Mouse (Mus musculus) granulocyte monocyte progenitor cell, adult 5-6 weeks (primary cell): ENCODE data around the gene Rapsn. TPM values are rescaled to one million over a fixed set of nuclear protein-coding genes. Genes with fewer than 3 reads are reported as not detected.

ENCODE experiments used
- ATAC-seq: replicated peaks from 2 replicates; pipeline ENCODE4 v1.8.0; 2016; ENCODE audit warnings: mild to moderate bottlenecking, moderate TSS enrichment, inconsistent platforms; ENCODE audit not compliant: poor library complexity, severe bottlenecking
- total RNA-seq, 2 experiments: library from RNA; stranded (forward) in 1 of 2; stranded (reverse) in 1 of 2; fragments of 200-712, 200-1000 nt in 1 of 2; fragments of >200 nt in 1 of 2; fragmentation: Nextera tagmentation in 1 of 2; gene quantifications; 2 replicates each; pipeline ENCODE4 v1.2.3; 2014 to 2017

Rapsn gene
- total RNA-seq, 2 experiments from 2014 or later = 1.5 TPM; not detected in 1

GRCm38 (mm10) chr2:91078314-91079025 is 43.0 kb downstream of the Rapsn start:
- ATAC-seq = peak; percentile 16

GRCm38 (mm10) chr2:91079026-91079384 is 43.6 kb downstream of the Rapsn start:
- no peak for ATAC-seq

GRCm38 (mm10) chr2:91080784-91081513 is 45.5 kb downstream of the Rapsn start:
- peak; percentile 48 for ATAC-seq

- ATAC-seq = no peak
These were observed 46.6 kb downstream of the Rapsn start, which contains the start of gene Spi1 for GRCm38 (mm10) chr2:91081775-91082695. Spi1 (plus strand) TSS chr2:91082390.

GRCm38 (mm10) chr2:91082844-91083243 is 47.4 kb downstream of the Rapsn start:
- peak; percentile 60 for ATAC-seq

- peak; percentile 3 for ATAC-seq
These were observed 48.0 kb downstream of the Rapsn start for GRCm38 (mm10) chr2:91083366-91083940.

GRCm38 (mm10) chr2:91084179-91084820 is 48.9 kb downstream of the Rapsn start:
- ATAC-seq = peak; percentile 17

GRCm38 (mm10) chr2:91085494-91086391 is 50.3 kb downstream of the Rapsn start:
- ATAC-seq = no peak

GRCm38 (mm10) chr2:91086392-91087237 is 51.2 kb downstream of the Rapsn start:
- ATAC-seq = peak; percentile 41

- ATAC-seq = peak; percentile 10
These were observed 52.0 kb downstream of the Rapsn start for GRCm38 (mm10) chr2:91087453-91087852.

- peak; percentile 47 for ATAC-seq
These were observed 53.6 kb downstream of the Rapsn start for GRCm38 (mm10) chr2:91088987-91089386.

GRCm38 (mm10) chr2:91090208-91090607 is 54.8 kb downstream of the Rapsn start:
- ATAC-seq = no peak

- ATAC-seq = no peak
These were observed 55.4 kb downstream of the Rapsn start for GRCm38 (mm10) chr2:91090827-91091226.

Other genes starting within 250 kb of the Rapsn start
- gene Mtch2, start 188.5 kb upstream of the Rapsn start, total RNA-seq (2014; fragmentation: Nextera tagmentation) = 152 and 169 TPM in 2 replicates
- 206 and 241 TPM in 2 replicates for gene Mtch2, start 188.5 kb upstream of the Rapsn start, total RNA-seq (2017)
- gene C1qtnf4, start 149.8 kb upstream of the Rapsn start, total RNA-seq (2014; fragmentation: Nextera tagmentation) = not detected in 2 replicates
- gene C1qtnf4, start 149.8 kb upstream of the Rapsn start, total RNA-seq (2017) = not detected in 2 replicates
- gene Kbtbd4, start 130.9 kb upstream of the Rapsn start, total RNA-seq (2014; fragmentation: Nextera tagmentation) = 14.4 and 16.4 TPM in 2 replicates
- gene Kbtbd4, start 130.9 kb upstream of the Rapsn start, total RNA-seq (2017) = 18.1 and 26.1 TPM in 2 replicates
- 159 TPM in 2 replicates for gene Ndufs3, start 130.8 kb upstream of the Rapsn start, total RNA-seq (2014; fragmentation: Nextera tagmentation)
- gene Ndufs3, start 130.8 kb upstream of the Rapsn start, total RNA-seq (2017) = 93.2 and 128 TPM in 2 replicates
- gene Celf1, start 95.2 kb upstream of the Rapsn start, total RNA-seq (2014; fragmentation: Nextera tagmentation) = 42.2 and 46.0 TPM in 2 replicates
- gene Celf1, start 95.2 kb upstream of the Rapsn start, total RNA-seq (2017) = 25.2 and 26.5 TPM in 2 replicates
- 155 and 159 TPM in 2 replicates for gene Psmc3, start 18.4 kb downstream of the Rapsn start, total RNA-seq (2014; fragmentation: Nextera tagmentation)
- 282 TPM in 2 replicates for gene Psmc3, start 18.4 kb downstream of the Rapsn start, total RNA-seq (2017)
- 10.0 and 35.1 TPM in 2 replicates for gene Slc39a13, start 34.8 kb downstream of the Rapsn start, total RNA-seq (2014; fragmentation: Nextera tagmentation)
- gene Slc39a13, start 34.8 kb downstream of the Rapsn start, total RNA-seq (2017) = 4.8 and 9.4 TPM in 2 replicates
- 208 and 244 TPM in 2 replicates for gene Spi1, start 46.8 kb downstream of the Rapsn start, total RNA-seq (2014; fragmentation: Nextera tagmentation)
- gene Spi1, start 46.8 kb downstream of the Rapsn start, total RNA-seq (2017) = 114 and 139 TPM in 2 replicates
- gene Mybpc3, start 82.5 kb downstream of the Rapsn start, total RNA-seq (2014; fragmentation: Nextera tagmentation) = 1.5 TPM in 1 of 2 replicates, not detected in the other
- gene Mybpc3, start 82.5 kb downstream of the Rapsn start, total RNA-seq (2017) = 0.62 TPM in 1 of 2 replicates, not detected in the other
- gene Madd, start 148.2 kb downstream of the Rapsn start, total RNA-seq (2014; fragmentation: Nextera tagmentation) = 49.5 and 64.6 TPM in 2 replicates
- 21.3 and 26.5 TPM in 2 replicates for gene Madd, start 148.2 kb downstream of the Rapsn start, total RNA-seq (2017)
- gene Nr1h3, start 167.2 kb downstream of the Rapsn start, total RNA-seq (2014; fragmentation: Nextera tagmentation) = 0.15 and 3.6 TPM in 2 replicates
- 0.15 and 1.1 TPM in 2 replicates for gene Nr1h3, start 167.2 kb downstream of the Rapsn start, total RNA-seq (2017)
- 21.8 and 22.6 TPM in 2 replicates for gene Acp2, start 167.3 kb downstream of the Rapsn start, total RNA-seq (2014; fragmentation: Nextera tagmentation)
- 16.0 and 17.0 TPM in 2 replicates for gene Acp2, start 167.3 kb downstream of the Rapsn start, total RNA-seq (2017)
- 18.4 and 22.8 TPM in 2 replicates for gene Ddb2, start 201.4 kb downstream of the Rapsn start, total RNA-seq (2014; fragmentation: Nextera tagmentation)
- gene Ddb2, start 201.4 kb downstream of the Rapsn start, total RNA-seq (2017) = 9.9 and 11.2 TPM in 2 replicates
- gene Pacsin3, start 220.3 kb downstream of the Rapsn start, total RNA-seq (2014; fragmentation: Nextera tagmentation) = not detected in 2 replicates
- 1.5 TPM in 1 of 2 replicates, not detected in the other for gene Pacsin3, start 220.3 kb downstream of the Rapsn start, total RNA-seq (2017)
- 41.7 and 46.5 TPM in 2 replicates for gene Arfgap2, start 229.4 kb downstream of the Rapsn start, total RNA-seq (2014; fragmentation: Nextera tagmentation)
- 42.4 and 46.6 TPM in 2 replicates for gene Arfgap2, start 229.4 kb downstream of the Rapsn start, total RNA-seq (2017)